Mouse (Mus musculus) CD8-positive naive resting alpha-beta T cell, adult 2 months (primary cell): ENCODE results near the gene Hoxa10.

ENCODE experiments used
- DNase-seq, 2 experiments: peaks; one replicate each; pipeline ENCODE4 v3.0.0; 2022; ENCODE audit warnings: low read depth in 2 of 2, low spot score in 2 of 2

The Hoxa10 gene

GRCm38 (mm10) chr6:52230516-52231165 lies 10.0 kb downstream of the Hoxa10 start, which contains the start of gene Hoxa9:
TSS of gene Hoxa9 (minus strand) at chr6:52231089.
- DNase-seq, result no peak

GRCm38 (mm10) chr6:52229558-52230416 lies 10.9 kb downstream of the Hoxa10 start:
- DNase-seq, result no peak

GRCm38 (mm10) chr6:52228475-52229465 lies 11.9 kb downstream of the Hoxa10 start:
- DNase-seq, result no peak

- no peak for DNase-seq
These were observed 13.0 kb downstream of the Hoxa10 start for GRCm38 (mm10) chr6:52227470-52228222.

GRCm38 (mm10) chr6:52226569-52227257 lies 13.9 kb downstream of the Hoxa10 start:
- no peak for DNase-seq

- DNase-seq, result no peak
These were observed 14.8 kb downstream of the Hoxa10 start for GRCm38 (mm10) chr6:52225612-52226568.

- no peak for DNase-seq
These were observed 15.6 kb downstream of the Hoxa10 start for GRCm38 (mm10) chr6:52224895-52225611.

- no peak for DNase-seq
These were observed 16.5 kb downstream of the Hoxa10 start for GRCm38 (mm10) chr6:52223939-52224760.

GRCm38 (mm10) chr6:52222729-52223128 lies 17.9 kb downstream of the Hoxa10 start:
- no peak for DNase-seq

- DNase-seq, result no peak
These were observed 18.5 kb downstream of the Hoxa10 start for GRCm38 (mm10) chr6:52221993-52222685.

- peak; percentile 76 to 78 for DNase-seq
These were observed 19.2 kb downstream of the Hoxa10 start, which contains the start of gene Hoxa7 for GRCm38 (mm10) chr6:52221337-52221992. TSS of gene Hoxa7 (minus strand) at chr6:52221854.

- no peak for DNase-seq
These were observed 19.8 kb downstream of the Hoxa10 start for GRCm38 (mm10) chr6:52220865-52221310.

GRCm38 (mm10) chr6:52220003-52220864 lies 20.4 kb downstream of the Hoxa10 start:
- no peak for DNase-seq

- no peak for DNase-seq
These were observed 21.3 kb downstream of the Hoxa10 start for GRCm38 (mm10) chr6:52219234-52219942.
